Mouse (Mus musculus) G1E (cell line): ENCODE data around the gene Klhl26.

Experiments used
- CTCF ChIP-seq: IDR thresholded peaks from 2 replicates; pipeline ENCODE4 v1.5.1; 2012; ENCODE audit warnings: low read depth, low read length, inconsistent platforms, mixed read lengths
- GATA1 ChIP-seq: IDR thresholded peaks from 2 replicates; pipeline ENCODE4 v1.6.1; 2012; ENCODE audit warnings: borderline replicate concordance, low read length, inconsistent platforms, mixed read lengths
- POLR2AphosphoS5 ChIP-seq: IDR thresholded peaks from 2 replicates; pipeline ENCODE4 v1.6.1; 2012; ENCODE audit warnings: low read depth, low read length, inconsistent platforms; ENCODE audit not compliant: insufficient replicate concordance
- TAL1 ChIP-seq: conservative IDR thresholded peaks from 2 replicates; pipeline ENCODE4 v1.6.1; 2012; ENCODE audit warnings: low read depth, low read length, inconsistent platforms, mixed read lengths

DNA sequence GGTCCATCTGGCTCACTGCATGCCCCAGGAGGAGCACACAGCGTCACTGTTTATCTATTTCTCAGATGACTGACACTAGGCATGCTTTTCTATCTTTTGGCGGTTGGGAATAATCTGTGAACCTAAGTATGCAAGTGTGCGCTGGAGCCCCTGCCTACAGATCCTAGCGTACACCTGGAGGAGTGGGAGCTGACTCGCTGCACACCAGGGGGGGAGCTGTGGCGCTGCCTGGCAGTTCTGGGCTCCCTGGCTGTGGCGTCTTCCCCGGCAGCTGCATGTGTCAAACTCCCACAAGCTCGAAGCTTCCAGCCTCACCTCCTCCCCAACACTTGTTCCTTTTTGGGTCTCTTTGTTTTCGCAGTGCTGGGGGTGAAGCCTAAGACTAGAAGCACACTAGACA, 58.9 kb downstream of the Klhl26 start:
- TF ChIP-seq POLR2AphosphoS5, result no peak
- no peak for TF ChIP-seq CTCF
- no peak for TF ChIP-seq GATA1
- TF ChIP-seq TAL1, result no peak
